Mouse (Mus musculus) testis, adult 2 months (tissue): Measurements from ENCODE around the gene Pfkfb2.

Experiments used
- CTCF ChIP-seq: fragments of 200-500 bp; IDR thresholded peaks from 2 replicates; pipeline ENCODE4 v1.5.1; 2012; ENCODE audit warnings: low read depth, mild to moderate bottlenecking, inconsistent platforms, low read length, moderate library complexity; ENCODE audit not compliant: control insufficient read depth, insufficient read depth, insufficient replicate concordance
- POLR2A ChIP-seq: fragments of 200-500 bp; IDR thresholded peaks from 2 replicates; pipeline ENCODE4 v1.6.1; 2012; ENCODE audit warnings: low read depth, mild to moderate bottlenecking, inconsistent platforms, low read length, moderate library complexity; ENCODE audit not compliant: control insufficient read depth

- TF ChIP-seq CTCF (no peak), POLR2A (no peak)
These were observed 18.6 kb downstream of the Pfkfb2 start for GRCm38 (mm10) chr1:130710283-130711080.
